Mouse (Mus musculus) brain, adult 2 months (tissue): Measurements from ENCODE around the gene Errfi1.
"Not testable (repeated sequence)": the region's sequence is repeated elsewhere in the genome, so short reads cannot be mapped to it uniquely, and the experiment has no call there.

Source experiments
- DNase-seq: peaks from one replicate; pipeline ENCODE4 v3.0.0; 2011; ENCODE audit warnings: low read depth, low spot score

Errfi1 gene

DNA sequence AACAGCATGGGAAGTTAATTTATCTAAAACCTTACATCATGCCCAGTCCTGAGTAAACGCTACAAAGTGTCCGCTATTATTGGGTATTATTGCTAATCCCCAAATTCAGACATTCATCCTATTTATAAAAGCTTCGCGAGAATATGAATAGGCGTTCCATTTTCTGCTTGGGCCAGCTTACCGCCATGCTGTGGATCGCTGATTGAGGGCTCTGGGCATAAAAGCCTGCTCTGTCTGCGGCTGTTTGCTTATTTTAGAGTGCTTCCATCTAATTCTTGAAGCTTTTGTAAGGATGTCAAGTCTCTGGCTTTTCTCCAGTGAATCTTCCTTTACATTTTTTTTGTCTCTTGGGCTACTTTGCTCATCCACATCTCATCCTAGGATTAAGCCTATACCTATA is 7.4 kb upstream of the Errfi1 start:
- no peak for DNase-seq

DNA sequence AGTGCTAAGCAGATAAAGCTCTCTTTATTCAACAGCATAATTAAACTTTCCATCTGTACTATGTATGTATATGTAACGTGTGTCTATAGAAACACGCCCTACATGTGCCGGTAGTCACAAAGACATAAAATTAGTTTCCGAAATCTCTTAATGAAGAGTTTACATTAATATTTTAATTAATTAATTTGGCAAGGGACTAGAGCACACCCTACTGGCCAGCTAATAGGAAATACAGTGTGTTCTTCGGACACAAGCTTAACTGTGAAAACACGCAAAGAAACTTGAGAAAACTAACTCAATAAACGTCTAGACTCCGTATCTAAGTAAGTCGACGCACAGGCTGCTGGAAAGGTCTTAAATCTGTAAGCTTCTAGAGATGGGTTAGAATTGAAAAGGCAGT is 3.8 kb upstream of the Errfi1 start:
- DNase-seq = no peak

GRCm38 (mm10) chr4:150850893-150851292 is 2.8 kb upstream of the Errfi1 start:
- no peak for DNase-seq

GRCm38 (mm10) chr4:150852045-150852444 is 1.7 kb upstream of the Errfi1 start:
- no peak for DNase-seq

- DNase-seq = no peak
Observed at GRCm38 (mm10) chr4:150852479-150852878, 1.2 kb upstream of the Errfi1 start.

DNA sequence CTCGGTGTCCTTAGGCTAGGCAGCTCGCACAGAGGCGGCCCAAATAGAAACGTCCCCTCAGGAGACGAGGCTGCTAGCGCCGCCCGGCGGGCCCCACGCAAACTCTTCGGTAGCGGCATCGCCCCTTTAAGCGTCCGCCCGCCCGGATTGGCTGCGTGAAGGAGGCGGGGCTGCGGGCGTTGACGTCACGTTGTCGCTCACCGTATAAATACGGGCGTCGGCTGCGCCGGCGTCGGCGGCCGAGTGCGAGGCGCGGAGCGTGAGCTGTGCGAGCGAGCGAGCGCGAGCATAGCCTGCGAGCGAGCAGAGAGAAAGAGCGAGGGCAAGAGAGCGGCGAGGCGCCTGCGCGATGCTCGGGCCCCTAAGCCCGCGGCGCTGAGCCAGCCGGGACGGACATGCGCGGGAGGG is 1.1 kb downstream of the Errfi1 start:
- DNase-seq = peak; percentile 98

- peak; percentile 38 for DNase-seq
Observed at GRCm38 (mm10) chr4:150855346-150855745, 1.6 kb downstream of the Errfi1 start.

DNA sequence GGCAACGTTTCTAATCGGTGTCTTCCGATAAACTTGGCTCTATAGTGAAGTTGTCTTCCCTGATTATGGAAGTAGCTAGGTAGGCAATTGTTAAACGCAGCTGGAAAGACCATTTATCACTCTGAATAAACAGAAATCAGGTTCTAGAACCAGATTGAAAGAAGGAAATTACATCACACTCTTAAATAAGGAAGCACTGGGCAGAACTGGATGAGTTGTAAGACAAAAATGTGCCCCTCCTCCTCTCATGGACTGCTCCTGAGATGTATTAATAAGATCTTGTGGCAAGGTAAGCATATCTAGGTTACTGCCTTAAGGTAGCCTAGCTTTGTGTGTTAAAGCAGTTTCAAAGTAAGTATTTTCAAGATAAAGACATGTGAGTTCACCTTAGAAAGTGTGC is 6.8 kb downstream of the Errfi1 start:
- DNase-seq = no peak

GRCm38 (mm10) chr4:150861161-150861560 is 7.4 kb downstream of the Errfi1 start:
- no peak for DNase-seq

- peak; percentile 55 for DNase-seq
Observed at GRCm38 (mm10) chr4:150862626-150863375, 9.1 kb downstream of the Errfi1 start.

DNA sequence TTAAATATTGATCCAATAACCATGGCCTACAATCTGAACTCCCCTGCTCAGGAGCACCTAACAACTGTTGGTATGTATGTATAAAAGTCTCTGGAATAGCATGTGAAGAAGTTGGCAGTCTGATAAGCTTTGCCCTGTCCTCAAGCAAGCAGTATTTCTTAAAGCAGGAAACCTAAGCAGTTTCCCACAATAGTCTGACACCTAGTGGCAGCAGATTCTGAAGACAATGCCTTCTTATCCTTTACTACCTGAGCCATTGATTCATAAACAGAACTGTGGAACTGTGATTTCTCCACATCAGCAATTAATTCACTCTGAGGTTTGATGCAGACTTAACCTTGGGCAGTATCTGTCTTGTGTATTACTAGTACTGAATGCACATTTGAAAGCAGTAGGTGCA is 11.7 kb downstream of the Errfi1 start:
- peak; percentile 69 for DNase-seq

- DNase-seq = no peak
Observed at GRCm38 (mm10) chr4:150866069-150866468, 12.3 kb downstream of the Errfi1 start.

GRCm38 (mm10) chr4:150866494-150866893 is 12.8 kb downstream of the Errfi1 start:
- DNase-seq = no peak

DNA sequence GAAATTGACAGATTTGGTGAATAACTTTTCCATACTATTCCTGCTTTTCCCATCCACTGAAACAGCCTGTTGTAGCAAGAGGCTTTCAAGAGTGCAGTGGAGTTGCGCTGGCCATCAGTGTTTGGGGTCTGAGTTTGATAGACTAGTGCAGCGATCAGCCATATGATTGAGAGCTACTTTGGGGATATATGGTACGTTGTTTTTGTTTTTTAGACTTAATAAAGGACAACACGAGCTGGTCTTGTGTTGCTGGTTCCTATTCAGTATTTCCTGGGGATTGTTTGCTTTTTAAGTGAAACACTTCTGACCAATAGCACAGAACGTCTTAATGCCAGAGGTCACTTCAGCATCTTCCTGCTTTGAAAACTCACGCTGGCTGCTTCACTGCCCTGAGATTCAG is 14.4 kb downstream of the Errfi1 start:
- no peak for DNase-seq

- no peak for DNase-seq
Observed at GRCm38 (mm10) chr4:150868859-150869258, 15.1 kb downstream of the Errfi1 start.

GRCm38 (mm10) chr4:150869276-150870197 is 15.8 kb downstream of the Errfi1 start:
- peak; percentile 49 for DNase-seq

DNA sequence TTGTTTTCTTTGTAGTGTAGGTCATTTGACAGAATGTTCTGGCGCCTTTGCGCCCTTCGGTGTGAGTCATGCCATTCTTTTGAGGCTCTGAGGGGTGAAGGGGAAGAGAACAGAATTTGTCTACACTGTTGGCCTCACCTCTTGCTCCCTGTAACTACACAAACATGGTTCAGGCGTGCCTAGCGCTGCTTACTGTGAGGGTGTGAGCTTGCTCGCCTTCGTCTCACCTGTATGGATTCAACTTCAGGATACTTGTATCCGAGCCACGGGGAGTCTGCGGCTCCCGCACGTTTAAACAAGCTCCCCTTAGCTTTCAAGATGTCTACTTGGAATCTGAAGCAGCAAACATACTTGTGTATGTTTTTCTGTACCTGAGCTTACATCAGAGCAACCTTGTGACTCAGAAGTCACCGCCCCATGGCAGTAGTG is 17.3 kb downstream of the Errfi1 start:
- no peak for DNase-seq

GRCm38 (mm10) chr4:150871392-150872138 is 17.8 kb downstream of the Errfi1 start:
- DNase-seq = peak; percentile 74

GRCm38 (mm10) chr4:150872139-150872651 is 18.5 kb downstream of the Errfi1 start:
- DNase-seq = peak; percentile 88

- no peak for DNase-seq
Observed at GRCm38 (mm10) chr4:150872681-150873080, 19.0 kb downstream of the Errfi1 start.

- not testable (repeated sequence) for DNase-seq
Observed at GRCm38 (mm10) chr4:150874416-150874815, 20.7 kb downstream of the Errfi1 start.

DNA sequence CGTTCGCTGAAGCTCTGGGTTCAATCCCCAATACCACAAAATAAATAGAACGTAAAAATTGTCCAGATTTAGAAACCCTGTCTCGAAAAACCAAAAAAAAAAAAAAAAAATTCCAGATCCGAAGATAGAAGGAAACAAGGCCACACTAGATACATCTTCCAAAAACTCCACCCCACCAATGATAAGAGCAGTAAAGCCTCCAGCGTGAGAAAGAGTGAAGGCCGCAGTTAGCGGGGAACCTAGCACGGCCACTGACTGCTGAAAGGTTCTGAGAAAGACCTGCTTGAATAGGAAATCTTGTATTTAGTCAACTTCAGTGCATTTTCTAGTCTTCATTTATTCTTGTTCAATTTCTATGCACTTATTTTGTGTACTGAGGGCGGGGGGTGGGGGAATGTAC is 21.7 kb downstream of the Errfi1 start:
- no peak for DNase-seq
